Mouse (Mus musculus) spleen, postnatal 10 days (tissue): Measurements from ENCODE around the gene Rcsd1.

Source experiments
- DNase-seq, 2 experiments: peaks; one replicate each; pipeline ENCODE4 v3.0.0; 2021 to 2022; ENCODE audit warnings: low spot score in 2 of 2

Gene Rcsd1

GRCm38 (mm10) chr1:165661725-165662124, 47.8 kb downstream of the Rcsd1 start:
- DNase-seq, result no peak

GRCm38 (mm10) chr1:165661191-165661590, 48.4 kb downstream of the Rcsd1 start:
- DNase-seq, result no peak

GRCm38 (mm10) chr1:165660774-165661173, 48.8 kb downstream of the Rcsd1 start:
- DNase-seq, result peak in 1 of 2 experiments; percentile 60

GRCm38 (mm10) chr1:165658602-165659001, 51.0 kb downstream of the Rcsd1 start:
- DNase-seq, result peak in 1 of 2 experiments; percentile 72

- DNase-seq, result no peak
Observed at GRCm38 (mm10) chr1:165655482-165655881, 54.1 kb downstream of the Rcsd1 start.

- peak in 1 of 2 experiments; percentile 70 for DNase-seq
Observed at GRCm38 (mm10) chr1:165655022-165655421, 54.5 kb downstream of the Rcsd1 start.

GRCm38 (mm10) chr1:165653126-165653885, 56.3 kb downstream of the Rcsd1 start:
- DNase-seq, result no peak

- DNase-seq, result no peak
Observed at GRCm38 (mm10) chr1:165652507-165652906, 57.0 kb downstream of the Rcsd1 start.

GRCm38 (mm10) chr1:165651158-165651557, 58.4 kb downstream of the Rcsd1 start:
- no peak for DNase-seq

GRCm38 (mm10) chr1:165645102-165645501, 64.5 kb downstream of the Rcsd1 start:
- DNase-seq, result no peak

GRCm38 (mm10) chr1:165643735-165644134, 65.8 kb downstream of the Rcsd1 start:
- no peak for DNase-seq

GRCm38 (mm10) chr1:165642780-165643311, 66.7 kb downstream of the Rcsd1 start:
- peak in 1 of 2 experiments; percentile 35 for DNase-seq

GRCm38 (mm10) chr1:165641786-165642771, 67.5 kb downstream of the Rcsd1 start:
- peak; percentile 92 to 93 for DNase-seq

- peak; percentile 73 to 79 for DNase-seq
Observed at GRCm38 (mm10) chr1:165641271-165641771, 68.2 kb downstream of the Rcsd1 start.

GRCm38 (mm10) chr1:165636289-165636688, 73.3 kb downstream of the Rcsd1 start:
- DNase-seq, result no peak

- no peak for DNase-seq
Observed at GRCm38 (mm10) chr1:165635055-165635897, 74.3 kb downstream of the Rcsd1 start.

GRCm38 (mm10) chr1:165634151-165634884, 75.2 kb downstream of the Rcsd1 start, which contains the start of gene Mpzl1:
Gene Mpzl1 (minus strand): TSS chr1:165634538.
- DNase-seq, result peak; percentile 91 to 96

- DNase-seq, result no peak
Observed at GRCm38 (mm10) chr1:165633345-165633744, 76.2 kb downstream of the Rcsd1 start.

- no peak for DNase-seq
Observed at GRCm38 (mm10) chr1:165631136-165631535, 78.4 kb downstream of the Rcsd1 start.

- no peak for DNase-seq
Observed at GRCm38 (mm10) chr1:165629975-165630374, 79.6 kb downstream of the Rcsd1 start.
